Mouse (Mus musculus) liver, embryonic 15.5 days (tissue): Measurements from ENCODE around the gene Plek. TPM values are rescaled to one million over a fixed set of nuclear protein-coding genes. Genes with fewer than 3 reads are reported as not detected.

Experiments
- ATAC-seq: fragments of 200-750 bp; cut with Nextera tagmentation; 2 replicates; pipeline ENCODE4 v1.8.0; 2017; ENCODE audit warnings: moderate number of reproducible peaks, mild to moderate bottlenecking, moderate library complexity; ENCODE audit not compliant: insufficient read depth
- H3K27ac ChIP-seq: fragments of 300-500 bp; sonication (generic); replicated peaks from 2 replicates; pipeline ENCODE4 v1.5.1; 2015; ENCODE audit warnings: mild to moderate bottlenecking, inconsistent platforms
- H3K27me3 ChIP-seq: fragments of 300-500 bp; sonication (generic); 2 replicates; pipeline ENCODE4 v1.6.1; 2015; ENCODE audit warnings: mild to moderate bottlenecking, inconsistent platforms
- H3K36me3 ChIP-seq: fragments of 300-500 bp; sonication (generic); replicated peaks from 2 replicates; pipeline ENCODE4 v1.6.1; 2015; ENCODE audit warnings: moderate library complexity, mild to moderate bottlenecking, inconsistent platforms
- H3K4me1 ChIP-seq: fragments of 300-500 bp; sonication (generic); replicated peaks from 2 replicates; pipeline ENCODE4 v1.6.1; 2015; ENCODE audit warnings: inconsistent platforms
- H3K4me2 ChIP-seq: fragments of 300-500 bp; sonication (generic); 2 replicates; pipeline ENCODE4 v1.6.1; 2015; ENCODE audit warnings: moderate library complexity, mild to moderate bottlenecking, inconsistent platforms
- H3K4me3 ChIP-seq: fragments of 300-500 bp; sonication (generic); replicated peaks from 2 replicates; pipeline ENCODE4 v1.5.1; 2015; ENCODE audit warnings: mild to moderate bottlenecking, inconsistent platforms
- H3K9ac ChIP-seq: fragments of 300-500 bp; sonication (generic); 2 replicates; pipeline ENCODE4 v1.6.1; 2015; ENCODE audit warnings: moderate library complexity, mild to moderate bottlenecking, inconsistent platforms
- H3K9me3 ChIP-seq: fragments of 300-500 bp; sonication (generic); replicated peaks from 2 replicates; pipeline ENCODE4 v1.6.1; 2016; ENCODE audit warnings: inconsistent platforms
- WGBS: fragments of 180-500 bp; shearing (Covaris S2); methylation state at CpG from one replicate; pipeline ENCODE4 v1.1.7; 2015; ENCODE audit warnings: mixed read lengths; ENCODE audit not compliant: insufficient replicate concordance; 5-methylcytosine and 5-hydroxymethylcytosine counted together
- polyA plus RNA-seq: library from polyadenylated mRNA; unstranded; fragments of >200 nt; fragmentation: Nextera tagmentation; extraction: Ambion mirVana; gene quantifications from 2 replicates; pipeline ENCODE4 v1.2.1, GENCODE M21; 2015

Gene Plek
- polyA plus RNA-seq, 1 experiment from 2014 or later: 16.3 TPM

DNA sequence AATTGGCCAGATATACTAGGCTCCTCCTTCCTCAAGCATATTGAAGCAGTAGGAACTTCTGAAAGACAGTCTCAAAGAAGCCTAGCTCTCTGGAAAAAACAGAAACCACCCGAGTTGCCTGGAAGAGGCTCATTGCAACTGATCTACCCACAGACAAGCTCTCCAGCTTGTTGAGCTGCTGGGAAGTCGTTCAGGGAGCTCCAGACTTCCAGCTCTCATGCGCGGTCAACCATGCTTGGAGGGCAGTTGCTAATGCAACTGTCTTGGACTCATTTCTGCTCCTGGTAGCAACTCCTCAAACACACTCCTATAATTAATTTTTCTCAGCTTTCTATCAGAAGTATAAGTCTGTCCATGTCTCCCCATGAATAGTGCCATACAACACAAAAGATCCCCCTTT lies 109.2 kb downstream of the Plek start:
- H3K27ac ChIP-seq: no peak overlapping the region
- 58% methylated on average over 4 of the region's 4 CpGs for WGBS
- no peaks in the 10 kb centered on the region for H3K4me1 ChIP-seq
- no peak overlapping the region for H3K9ac ChIP-seq
- ATAC-seq: no peak
- H3K9me3 ChIP-seq: no peaks in the 10 kb centered on the region
- H3K4me2 ChIP-seq: no peak overlapping the region
- no peak overlapping the region for H3K4me3 ChIP-seq
- no peaks in the 10 kb centered on the region for H3K36me3 ChIP-seq
- no peaks in the 10 kb centered on the region for H3K27me3 ChIP-seq

DNA sequence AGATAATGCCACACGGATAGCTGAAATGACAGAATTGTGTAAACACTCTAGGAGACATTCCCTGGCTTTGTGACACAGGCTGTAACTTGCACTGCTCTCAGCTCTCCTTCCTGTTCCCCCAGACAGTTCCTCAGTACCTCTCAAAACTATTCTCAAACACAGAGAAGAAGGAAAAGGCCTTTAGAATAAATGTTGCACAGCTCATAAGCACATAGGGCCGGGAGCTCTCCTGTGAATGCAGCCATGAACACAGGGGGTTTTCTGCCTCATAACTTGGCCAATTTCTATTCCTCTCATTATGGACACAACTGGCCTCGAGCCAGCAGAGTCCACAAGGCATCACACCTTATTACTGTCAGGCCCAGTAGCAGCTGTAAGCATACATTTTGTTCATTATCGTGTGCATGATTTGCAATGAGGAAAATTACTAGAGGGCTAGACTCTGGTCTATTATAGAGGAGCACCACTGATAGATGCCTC lies 110.2 kb downstream of the Plek start:
- H3K36me3 ChIP-seq: no peaks in the 10 kb centered on the region
- no peaks in the 10 kb centered on the region for H3K4me1 ChIP-seq
- WGBS: 55% methylated on average over 4 of the region's 4 CpGs
- no peak overlapping the region for H3K9ac ChIP-seq
- no peak overlapping the region for H3K4me3 ChIP-seq
- no peaks in the 10 kb centered on the region for H3K9me3 ChIP-seq
- H3K4me2 ChIP-seq: no peak overlapping the region
- no peak for ATAC-seq
- no peaks in the 10 kb centered on the region for H3K27me3 ChIP-seq
- H3K27ac ChIP-seq: no peak overlapping the region

DNA sequence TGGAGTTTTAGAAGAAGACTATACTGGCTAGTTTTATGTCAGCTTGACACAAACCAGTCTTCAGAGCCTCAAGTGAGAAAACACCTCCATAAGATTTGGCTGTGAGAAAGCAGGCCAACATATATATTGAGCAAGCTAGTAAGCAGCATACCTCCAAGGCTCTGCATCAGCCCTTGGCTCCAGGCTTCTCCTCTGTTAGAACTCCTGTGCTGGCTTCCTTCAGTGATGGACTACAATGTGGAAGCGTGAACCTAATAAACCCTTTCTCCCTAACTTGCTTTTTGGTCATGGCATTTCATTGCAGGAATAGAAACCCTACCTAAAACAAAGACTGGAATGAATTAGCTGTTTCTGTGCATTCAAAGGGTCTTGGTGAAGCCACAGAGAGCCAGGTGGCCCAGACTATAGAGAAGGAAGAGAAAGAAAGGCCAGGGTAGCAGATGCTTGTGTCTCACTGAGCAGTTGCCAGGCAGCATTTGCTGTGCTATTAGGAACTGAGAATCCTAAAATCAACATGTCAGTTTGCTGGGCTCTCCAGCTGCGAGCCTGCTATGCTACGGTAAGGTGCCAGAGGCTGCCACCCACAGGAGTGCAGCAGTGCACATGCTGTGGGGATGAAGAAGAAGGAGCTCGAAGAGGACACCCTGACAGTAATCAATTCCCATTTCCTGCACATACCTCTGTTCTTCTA lies 110.9 kb downstream of the Plek start:
- no peaks in the 10 kb centered on the region for H3K36me3 ChIP-seq
- no peak overlapping the region for H3K4me3 ChIP-seq
- H3K4me2 ChIP-seq: no peak overlapping the region
- WGBS: 66% methylated on average over 4 of the region's 4 CpGs
- H3K27me3 ChIP-seq: no peaks in the 10 kb centered on the region
- no peak overlapping the region for H3K9ac ChIP-seq
- H3K4me1 ChIP-seq: no peaks in the 10 kb centered on the region
- no peaks in the 10 kb centered on the region for H3K9me3 ChIP-seq
- no peak for ATAC-seq
- no peak overlapping the region for H3K27ac ChIP-seq

DNA sequence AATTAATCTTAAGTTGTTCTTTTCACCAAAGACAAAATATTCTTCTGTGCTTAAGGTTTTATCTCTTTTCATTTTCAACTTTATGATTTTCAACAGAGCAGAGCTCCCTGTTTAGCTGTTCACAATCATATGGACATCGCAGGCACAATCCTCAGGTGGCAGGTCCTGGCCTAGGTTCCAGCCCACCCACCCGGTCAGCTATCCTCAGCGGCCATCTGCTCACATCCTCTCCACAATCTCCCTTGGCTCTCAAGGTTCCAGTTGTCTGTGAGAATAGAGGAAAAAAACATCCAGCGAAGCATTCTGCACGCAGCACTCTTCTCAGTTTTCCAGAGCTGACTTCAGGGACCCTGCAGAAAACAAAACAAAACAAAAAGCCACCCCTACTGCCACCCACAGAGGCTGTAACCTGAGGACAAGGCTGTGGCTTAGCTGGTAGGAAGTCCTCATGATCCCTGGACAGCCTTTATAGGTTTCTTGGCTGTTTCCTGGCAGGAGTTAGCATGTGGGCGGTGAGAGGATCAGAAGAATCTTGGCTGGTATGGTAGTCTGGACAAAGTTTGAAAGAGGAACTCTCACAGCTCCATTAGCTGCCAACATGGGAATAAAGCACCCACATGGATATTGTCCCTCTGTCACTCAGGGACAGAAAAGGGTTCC lies 116.5 kb downstream of the Plek start:
- Histone ChIP-seq H3K4me2 (no peak overlapping the region), H3K4me3 (no peak overlapping the region), H3K36me3 (no peaks in the 10 kb centered on the region), H3K9ac (no peak overlapping the region), H3K4me1 (no peaks in the 10 kb centered on the region), H3K27ac (no peak overlapping the region), H3K27me3 (no peaks in the 10 kb centered on the region), H3K9me3 (no peaks in the 10 kb centered on the region)
- no peak for ATAC-seq
- 60% methylated on average over 6 of the region's 6 CpGs for WGBS

DNA sequence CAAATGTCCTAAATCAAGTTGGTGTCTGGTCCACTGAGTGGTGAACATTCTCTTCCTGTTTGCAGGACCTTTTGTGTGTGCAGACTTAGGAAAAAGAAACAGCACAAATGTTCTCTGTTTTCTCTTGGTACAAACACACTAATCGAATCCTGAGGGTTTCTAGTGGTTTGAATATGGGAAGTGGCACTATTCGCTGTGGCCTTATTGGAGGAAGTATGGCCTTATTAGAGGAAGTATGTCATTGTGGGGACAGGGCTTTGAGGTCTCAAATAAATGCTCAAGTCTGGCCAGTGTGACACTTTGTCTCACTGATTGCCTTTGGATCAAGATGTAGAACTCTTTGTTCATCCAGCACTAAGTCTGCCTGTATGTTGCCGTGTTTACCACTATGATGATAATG lies 120.0 kb downstream of the Plek start:
- no peak for ATAC-seq
- Histone ChIP-seq H3K9me3 (no peaks in the 10 kb centered on the region), H3K4me2 (no peak overlapping the region), H3K4me1 (no peaks in the 10 kb centered on the region), H3K27me3 (no peaks in the 10 kb centered on the region), H3K27ac (no peak overlapping the region), H3K4me3 (no peak overlapping the region), H3K36me3 (no peaks in the 10 kb centered on the region), H3K9ac (no peak overlapping the region)
- WGBS: 38% methylated on average over 3 of the region's 3 CpGs

Other genes with a start within 250 kb of the Plek start
- 1.5 and 1.7 TPM in 2 replicates for gene Fbxo48, start 101.0 kb downstream of the Plek start, polyA plus RNA-seq
- gene Cnrip1, start 795 bp downstream of the Plek start, polyA plus RNA-seq: 2.8 and 2.9 TPM in 2 replicates
- gene Ppp3r1, start 106.9 kb upstream of the Plek start, polyA plus RNA-seq: 27.1 and 31.0 TPM in 2 replicates
- gene Wdr92, start 129.7 kb upstream of the Plek start, polyA plus RNA-seq: 9.8 and 10.6 TPM in 2 replicates
- 29.3 and 34.1 TPM in 2 replicates for gene Pno1, start 159.2 kb upstream of the Plek start, polyA plus RNA-seq
- gene C1d, start 205.2 kb upstream of the Plek start, polyA plus RNA-seq: 36.1 and 38.4 TPM in 2 replicates